Mouse (Mus musculus): ENCODE data around the gene Mettl26. TPM values are rescaled to one million over a fixed set of nuclear protein-coding genes. Genes with fewer than 3 reads are reported as not detected.

The Mettl26 gene
- total and polyA plus RNA-seq, 2 experiments from 2014 or later, result 50.0 to 62.9 TPM

DNA sequence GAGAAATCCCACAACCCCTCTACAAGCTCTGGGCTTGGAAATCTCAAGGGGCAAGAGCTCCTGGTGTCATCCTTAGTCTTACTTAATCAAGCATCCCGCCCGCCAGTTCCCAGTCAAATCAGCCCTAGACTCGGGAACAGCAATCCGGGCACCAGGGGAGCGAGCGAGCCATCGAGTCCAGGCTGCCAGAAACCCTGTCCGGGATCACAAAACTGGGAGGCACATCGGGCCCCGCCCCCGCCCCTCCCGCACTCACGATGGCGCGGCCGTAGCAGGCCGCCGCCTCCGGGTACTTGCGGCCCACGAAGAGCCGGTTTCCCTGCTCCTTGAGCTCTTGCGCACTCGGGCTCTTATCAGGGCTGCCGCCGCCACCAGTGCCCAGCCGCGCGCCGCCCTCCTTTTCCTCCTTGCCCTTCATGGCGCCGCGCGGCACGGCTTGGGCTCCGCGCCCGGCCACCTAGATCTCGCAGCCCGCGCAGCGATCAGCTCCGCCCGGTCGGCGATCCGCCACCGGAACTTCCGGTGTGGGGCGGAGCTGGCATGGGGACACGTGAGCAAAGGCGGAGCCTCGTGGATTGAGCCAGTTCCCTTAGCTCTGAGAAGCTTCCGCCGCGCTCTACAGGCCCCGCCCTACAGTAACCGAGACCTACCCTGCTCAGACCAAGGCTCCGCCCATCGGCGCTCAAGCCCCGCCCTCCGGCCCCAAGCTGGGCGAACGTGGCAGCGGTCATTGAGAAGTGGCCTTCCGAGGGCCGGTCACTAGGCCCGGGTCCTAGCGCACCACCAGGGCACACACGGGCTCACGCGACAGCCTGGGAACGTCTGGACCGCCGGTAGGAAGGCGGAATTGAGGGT is 42.2 kb upstream of the Mettl26 start:
- under 1% methylated on average over 74 of the region's 77 CpGs for WGBS
- Histone ChIP-seq H3K9ac (replicated peaks; ENCODE audit: low read length) (peak overlapping the region; percentile 75), H3K27ac (peak overlapping the region; percentile 98), H3K4me3 (ENCODE audit: low read length) (peak overlapping the region; percentile 66), H3K4me2 (ENCODE audit: low read depth, low read length) (peak overlapping the region; percentile 80), H3K9me3 (ENCODE audit: low read length) (no peaks in the 10 kb centered on the region), H3K36me3 (ENCODE audit: insufficient read depth, low read length) (peaks cover 18% of the 10 kb centered on the region; the same call in 1 of the 2 replicates), H3K4me1 (ENCODE audit: insufficient read depth, low read length) (peaks cover 56% of the 10 kb centered on the region), H3K27me3 (ENCODE audit: insufficient read depth, low read length) (no peaks in the 10 kb centered on the region)
- 0 out of 2 replicates have a peak, but pooled peaks have one; percentile 27 for TF ChIP-seq CTCF (IDR thresholded peaks at IDR 0.05; ENCODE audit: low read depth)
- peak; percentile 99 for DNase-seq (ENCODE audit: low spot score)
- ATAC-seq, result peak; percentile 92

DNA sequence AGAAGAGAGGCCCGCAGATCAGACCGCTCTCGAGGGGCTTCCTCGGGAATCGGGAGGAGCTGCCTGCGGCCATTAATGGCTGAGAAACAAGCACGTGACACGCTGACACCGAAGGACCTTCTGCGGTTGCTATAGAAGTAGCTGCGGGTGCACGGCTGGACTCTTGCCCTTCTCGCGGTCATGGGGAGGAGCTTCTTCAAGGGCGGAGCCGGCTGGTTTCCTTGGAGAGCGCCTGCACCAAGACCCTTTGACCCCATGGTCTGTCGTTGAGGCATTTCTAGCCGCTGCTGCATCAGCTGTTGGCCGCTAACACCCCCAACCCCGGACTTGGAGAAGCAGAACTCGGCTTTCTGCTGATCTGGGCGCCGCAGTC is 41.6 kb upstream of the Mettl26 start, which contains the start of gene Stub1:
TSS of gene Stub1 (minus strand) at position 114 of the 373 bp plus-strand sequence.
- H3K9me3 ChIP-seq (ENCODE audit: low read length), result no peaks in the 10 kb centered on the region
- peak; percentile 70 for ATAC-seq
- WGBS, result under 1% methylated on average over 24 of the region's 24 CpGs
- no peaks in the 10 kb centered on the region for H3K27me3 ChIP-seq (ENCODE audit: insufficient read depth, low read length)
- peaks cover 55% of the 10 kb centered on the region for H3K4me1 ChIP-seq (ENCODE audit: insufficient read depth, low read length)
- DNase-seq (ENCODE audit: low spot score), result peak; percentile 94
- H3K36me3 ChIP-seq (ENCODE audit: insufficient read depth, low read length), result peaks cover 12% of the 10 kb centered on the region; the same call in 1 of the 2 replicates
- H3K4me3 ChIP-seq (ENCODE audit: low read length), result peak within 1 kb of the TSS; percentile 66
- peak within 1 kb of the TSS; percentile 80 for H3K4me2 ChIP-seq (ENCODE audit: low read depth, low read length)
- H3K9ac ChIP-seq (replicated peaks; ENCODE audit: low read length), result peak within 1 kb of the TSS; percentile 75
- TF ChIP-seq CTCF (IDR thresholded peaks at IDR 0.05; ENCODE audit: low read depth), result no peak; the same call in 1 of the 2 replicates
- H3K27ac ChIP-seq, result peak within 1 kb of the TSS; percentile 98

DNA sequence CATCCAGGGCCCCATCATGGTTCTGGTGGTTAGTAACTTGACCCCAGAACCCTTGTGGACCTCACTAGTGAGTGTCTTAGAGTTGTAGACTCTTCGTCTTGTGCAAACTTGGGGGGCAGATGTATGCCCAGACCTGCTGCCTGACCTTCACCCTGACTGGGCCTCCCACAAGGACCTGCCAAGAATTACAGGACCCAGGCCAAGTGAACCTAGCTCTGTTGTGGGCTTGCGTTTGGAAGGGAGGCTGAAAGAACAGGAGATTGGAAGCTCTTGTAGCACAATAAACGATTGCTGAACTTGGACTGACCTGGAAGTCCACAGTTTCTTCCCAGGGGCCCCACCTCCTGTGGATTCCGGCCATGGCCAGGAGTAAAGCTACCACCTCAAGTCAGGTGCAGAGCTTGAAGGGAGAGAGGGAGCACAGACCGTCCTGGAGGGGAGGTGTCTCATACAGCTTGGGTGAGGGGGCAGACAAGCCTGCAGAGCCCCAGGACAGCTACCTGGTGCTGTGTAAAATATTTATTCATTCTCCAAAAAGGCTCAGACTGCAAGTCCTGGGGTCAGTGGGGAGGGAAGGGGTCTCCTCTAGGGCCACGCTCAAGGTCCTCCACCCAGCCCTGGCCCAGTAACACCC is 40.8 kb upstream of the Mettl26 start:
- H3K9ac ChIP-seq (replicated peaks; ENCODE audit: low read length), result peak overlapping the region; percentile 75
- ATAC-seq, result no peak
- peaks cover 15% of the 10 kb centered on the region for H3K36me3 ChIP-seq (ENCODE audit: insufficient read depth, low read length)
- no peaks in the 10 kb centered on the region for H3K27me3 ChIP-seq (ENCODE audit: insufficient read depth, low read length)
- WGBS, result 41% methylated on average over 6 of the region's 6 CpGs
- H3K4me2 ChIP-seq (ENCODE audit: low read depth, low read length), result peak overlapping the region; percentile 80
- no peaks in the 10 kb centered on the region for H3K9me3 ChIP-seq (ENCODE audit: low read length)
- H3K4me3 ChIP-seq (ENCODE audit: low read length), result peak overlapping the region; percentile 66
- TF ChIP-seq CTCF (IDR thresholded peaks at IDR 0.05; ENCODE audit: low read depth), result no peak
- no peak for DNase-seq (ENCODE audit: low spot score)
- H3K27ac ChIP-seq, result peak overlapping the region; percentile 98
- H3K4me1 ChIP-seq (ENCODE audit: insufficient read depth, low read length), result peaks cover 52% of the 10 kb centered on the region

DNA sequence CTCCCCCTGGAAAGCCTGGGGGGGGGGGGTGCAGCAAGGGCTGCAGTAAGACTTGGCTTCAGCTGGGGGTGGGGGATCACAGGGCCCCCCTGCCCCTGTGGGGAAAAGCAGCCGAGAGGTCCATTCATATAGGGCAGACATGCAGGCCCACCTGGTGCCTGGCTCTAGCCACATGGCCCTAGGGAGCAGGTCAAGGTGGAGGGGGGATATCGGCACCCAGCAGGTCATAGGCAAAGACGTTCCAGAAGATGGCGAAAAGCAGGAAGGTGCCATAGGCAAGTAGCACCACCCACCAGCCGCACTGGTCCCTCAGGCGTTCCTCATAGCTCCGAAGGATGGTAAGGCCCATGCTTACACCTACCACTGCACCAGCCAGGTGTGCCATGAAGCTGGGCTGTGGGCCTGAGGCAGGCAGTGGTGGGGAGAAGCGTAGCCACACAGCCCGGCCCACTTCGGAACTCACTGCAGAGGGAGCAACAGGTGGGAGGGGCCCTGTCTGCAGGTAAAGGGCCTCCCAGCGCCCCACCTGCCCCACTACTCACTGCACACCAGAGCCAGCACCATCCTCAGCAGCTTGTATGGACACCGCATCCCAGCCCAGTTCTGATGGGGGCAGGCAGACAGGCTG is 40.2 kb upstream of the Mettl26 start:
- Histone ChIP-seq H3K9me3 (ENCODE audit: low read length) (no peaks in the 10 kb centered on the region), H3K4me2 (ENCODE audit: low read depth, low read length) (peak overlapping the region; percentile 80), H3K36me3 (ENCODE audit: insufficient read depth, low read length) (peaks cover 22% of the 10 kb centered on the region), H3K9ac (replicated peaks; ENCODE audit: low read length) (peak overlapping the region; percentile 75), H3K4me1 (ENCODE audit: insufficient read depth, low read length) (peaks cover 47% of the 10 kb centered on the region), H3K27me3 (ENCODE audit: insufficient read depth, low read length) (no peaks in the 10 kb centered on the region), H3K4me3 (ENCODE audit: low read length) (peak overlapping the region; percentile 66), H3K27ac (0 out of 2 replicates have a peak overlapping the region, but pooled peaks have one; percentile 32)
- no peak for DNase-seq (ENCODE audit: low spot score)
- no peak for TF ChIP-seq CTCF (IDR thresholded peaks at IDR 0.05; ENCODE audit: low read depth)
- ATAC-seq, result no peak
- WGBS, result 80% methylated on average over 12 of the region's 12 CpGs

DNA sequence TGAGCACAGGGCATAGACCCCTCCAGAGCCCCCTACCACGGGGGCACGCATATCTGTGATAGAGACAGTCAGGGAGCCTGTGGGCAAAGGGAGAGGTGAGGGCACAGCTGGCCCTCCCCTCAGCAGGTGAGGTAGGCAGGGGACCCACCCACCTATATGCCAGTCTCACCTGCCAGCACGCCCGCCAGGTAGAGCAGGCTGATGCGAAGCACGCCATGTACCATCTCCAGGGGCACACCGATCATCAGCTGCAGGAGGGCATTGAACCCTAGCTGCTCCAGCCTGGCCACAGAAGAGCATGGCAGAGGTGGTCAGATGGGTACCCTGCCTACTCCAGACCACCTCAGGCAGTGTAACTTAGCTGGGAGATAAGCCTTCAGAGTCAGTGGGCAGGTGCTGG is 39.6 kb upstream of the Mettl26 start:
- DNase-seq (ENCODE audit: low spot score) (no peak), ATAC-seq (no peak)
- peaks cover 44% of the 10 kb centered on the region for H3K4me1 ChIP-seq (ENCODE audit: insufficient read depth, low read length)
- no peak for TF ChIP-seq CTCF (IDR thresholded peaks at IDR 0.05; ENCODE audit: low read depth)
- H3K27ac ChIP-seq, result no peak overlapping the region
- no peaks in the 10 kb centered on the region for H3K27me3 ChIP-seq (ENCODE audit: insufficient read depth, low read length)
- H3K9ac ChIP-seq (replicated peaks; ENCODE audit: low read length), result no peak overlapping the region; the same call in 1 of the 2 replicates
- H3K36me3 ChIP-seq (ENCODE audit: insufficient read depth, low read length), result peaks cover 26% of the 10 kb centered on the region
- no peak overlapping the region for H3K4me3 ChIP-seq (ENCODE audit: low read length)
- peak overlapping the region; percentile 80 for H3K4me2 ChIP-seq (ENCODE audit: low read depth, low read length)
- H3K9me3 ChIP-seq (ENCODE audit: low read length), result no peaks in the 10 kb centered on the region
- 91% methylated on average over 7 of the region's 7 CpGs for WGBS

DNA sequence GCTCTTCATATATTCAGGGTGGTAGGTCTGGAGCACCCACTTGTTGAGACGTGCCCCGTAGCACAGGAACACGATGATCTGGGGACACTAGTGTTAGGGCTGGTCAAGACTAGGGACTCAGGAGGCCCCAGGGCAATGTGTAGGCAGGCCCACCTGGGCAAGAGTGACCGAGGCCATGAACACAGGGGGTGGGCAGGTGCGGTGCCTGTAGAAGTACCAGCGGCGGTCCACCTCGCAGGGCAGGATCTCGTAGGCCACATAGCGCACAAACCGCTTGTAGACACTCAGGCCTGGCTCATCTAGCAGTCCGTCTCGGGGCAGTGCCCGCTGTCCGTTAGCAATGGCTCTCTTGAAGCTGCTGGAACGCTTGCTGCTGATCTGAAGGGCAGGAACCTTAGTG is 39.1 kb upstream of the Mettl26 start:
- H3K4me1 ChIP-seq (ENCODE audit: insufficient read depth, low read length), result peaks cover 44% of the 10 kb centered on the region
- ATAC-seq (no peak), DNase-seq (ENCODE audit: low spot score) (no peak)
- H3K36me3 ChIP-seq (ENCODE audit: insufficient read depth, low read length), result peaks cover 26% of the 10 kb centered on the region
- H3K4me3 ChIP-seq (ENCODE audit: low read length), result no peak overlapping the region
- peak overlapping the region; percentile 72 for H3K9ac ChIP-seq (replicated peaks; ENCODE audit: low read length)
- H3K4me2 ChIP-seq (ENCODE audit: low read depth, low read length), result peak overlapping the region; percentile 80
- no peaks in the 10 kb centered on the region for H3K27me3 ChIP-seq (ENCODE audit: insufficient read depth, low read length)
- peak overlapping the region; percentile 89 for H3K27ac ChIP-seq
- TF ChIP-seq CTCF (IDR thresholded peaks at IDR 0.05; ENCODE audit: low read depth), result no peak
- H3K9me3 ChIP-seq (ENCODE audit: low read length), result no peaks in the 10 kb centered on the region
- 91% methylated on average over 16 of the region's 16 CpGs for WGBS
